Mouse (Mus musculus) Muller cell, postnatal 12 days (primary cell): ENCODE measurements around the gene Slc22a18.
"Not testable (repeated sequence)": the region's sequence is repeated elsewhere in the genome, so short reads cannot be mapped to it uniquely, and the experiment has no call there.

Experiments
- DNase-seq: peaks from one replicate; pipeline ENCODE4 v3.0.0-alpha.2; 2015; ENCODE audit errors: inconsistent ontology term

Gene Slc22a18

GRCm38 (mm10) chr7:143503926-143504325 is 30.4 kb downstream of the Slc22a18 start:
- DNase-seq: no peak

- no peak for DNase-seq
Measured at GRCm38 (mm10) chr7:143505411-143505810, 31.9 kb downstream of the Slc22a18 start.

- peak; percentile 52 for DNase-seq
Measured at GRCm38 (mm10) chr7:143505823-143506222, 32.3 kb downstream of the Slc22a18 start.

GRCm38 (mm10) chr7:143506271-143506670 is 32.7 kb downstream of the Slc22a18 start:
- DNase-seq: no peak

- peak; percentile 38 for DNase-seq
Measured at GRCm38 (mm10) chr7:143506675-143507074, 33.1 kb downstream of the Slc22a18 start.

- no peak for DNase-seq
Measured at GRCm38 (mm10) chr7:143509566-143509965, 36.0 kb downstream of the Slc22a18 start.

- no peak for DNase-seq
Measured at GRCm38 (mm10) chr7:143510593-143511334, 37.2 kb downstream of the Slc22a18 start.

- no peak for DNase-seq
Measured at GRCm38 (mm10) chr7:143511335-143511712, 37.8 kb downstream of the Slc22a18 start.

GRCm38 (mm10) chr7:143513763-143514415 is 40.4 kb downstream of the Slc22a18 start:
- no peak for DNase-seq

GRCm38 (mm10) chr7:143514416-143514768 is 40.9 kb downstream of the Slc22a18 start:
- no peak for DNase-seq

- DNase-seq: no peak
Measured at GRCm38 (mm10) chr7:143519333-143519732, 45.8 kb downstream of the Slc22a18 start.

GRCm38 (mm10) chr7:143532410-143532809 is 58.9 kb downstream of the Slc22a18 start:
- DNase-seq: no peak

GRCm38 (mm10) chr7:143533284-143533683 is 59.7 kb downstream of the Slc22a18 start:
- DNase-seq: no peak

GRCm38 (mm10) chr7:143536251-143536650 is 62.7 kb downstream of the Slc22a18 start:
- DNase-seq: no peak

- DNase-seq: not testable (repeated sequence)
Measured at GRCm38 (mm10) chr7:143538229-143538628, 64.7 kb downstream of the Slc22a18 start.

- no peak for DNase-seq
Measured at GRCm38 (mm10) chr7:143538671-143539070, 65.1 kb downstream of the Slc22a18 start.

- DNase-seq: no peak
Measured at GRCm38 (mm10) chr7:143544368-143544767, 70.8 kb downstream of the Slc22a18 start.

GRCm38 (mm10) chr7:143546554-143546953 is 73.0 kb downstream of the Slc22a18 start:
- DNase-seq: no peak

GRCm38 (mm10) chr7:143548231-143548961 is 74.9 kb downstream of the Slc22a18 start:
- DNase-seq: no peak
